Mouse (Mus musculus) stomach, postnatal 0 days (tissue): ENCODE measurements around the gene Spata19.

Experiments used
- CTCF ChIP-seq: IDR thresholded peaks from 2 replicates; pipeline ENCODE4 v1.5.1; 2016; ENCODE audit warnings: antibody characterized with exemption, low read depth, mild to moderate bottlenecking, moderate library complexity
- EP300 ChIP-seq: optimal IDR thresholded peaks from 2 replicates; pipeline ENCODE3; 2016; ENCODE audit warnings: antibody characterized with exemption

DNA sequence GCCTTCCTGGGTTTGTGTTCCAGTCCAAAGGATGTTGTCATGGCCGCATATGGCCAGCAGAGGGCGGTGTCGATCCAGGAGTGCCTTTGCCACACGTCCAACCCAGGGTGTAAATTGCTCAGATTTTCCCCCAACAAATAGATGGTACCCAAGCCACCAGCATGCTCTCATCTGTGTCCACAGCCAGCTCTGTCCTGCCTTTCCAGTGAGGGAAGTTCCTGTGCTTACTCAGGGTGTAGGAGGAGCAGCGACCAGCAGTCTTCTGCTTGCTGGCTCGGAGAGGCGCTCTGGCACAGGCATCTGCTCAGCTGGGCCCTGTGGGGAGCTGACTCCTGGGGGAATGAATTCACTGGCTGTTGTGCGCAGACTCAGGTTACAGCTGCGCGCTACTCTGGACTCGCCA lies 17.5 kb downstream of the Spata19 start:
- TF ChIP-seq CTCF (peak; percentile 97), EP300 (no peak)
